Mouse (Mus musculus): ENCODE measurements around the gene Slc39a2.

DNA sequence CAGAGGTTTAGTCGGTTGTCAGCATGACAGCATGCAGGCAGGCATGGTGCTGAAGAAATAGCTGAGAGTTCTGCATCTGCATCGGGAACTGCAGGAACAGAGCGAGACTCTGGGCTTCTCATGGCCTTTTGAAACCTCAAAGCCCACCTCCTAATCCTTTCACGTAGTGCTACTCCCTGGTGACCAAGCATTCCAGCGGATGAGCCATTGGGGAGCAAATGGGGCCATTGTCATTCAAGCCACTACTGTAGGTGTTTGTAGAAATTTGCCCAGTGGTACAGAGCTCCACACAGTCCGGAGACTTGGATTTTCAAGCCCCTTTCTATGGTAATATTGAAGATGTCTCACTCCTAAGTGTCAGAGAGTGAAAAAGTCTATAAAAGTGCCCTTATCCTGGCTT is 6.6 kb upstream of the Slc39a2 start:
- TF ChIP-seq TAL1 (conservative IDR thresholded peaks at IDR 0.05; ENCODE audit: low read depth, low read length), result no peak
- TF ChIP-seq CTCF (IDR thresholded peaks at IDR 0.05; ENCODE audit: low read depth, low read length), result no peak

All from G1E (cell line).